In genomic region chr9:77636003-77636402, GRCm38 (mm10) we compare ENCODE assay signal across 22 mouse cellular contexts. TPM values are rescaled to one million over a fixed set of nuclear protein-coding genes. Genes with fewer than 3 reads are reported as not detected.
DNase-seq lines count a peak whose midpoint lies in the region; ATAC-seq and TF ChIP-seq lines count a peak whose summit lies in the region.
"Had no signal": no experiment of that assay in that cellular context is flagged by ENCODE, and none has a peak within 500 bp of the region (broad histone marks: within the 10 kb centered on the region; RNA-seq: fewer than 3 reads in every experiment).

No protein-coding gene starts in this region.

- ATAC-seq in heart, embryonic 11.5 days (replicated peaks; ENCODE audit: insufficient number of reproducible peaks, low FRiP score, low TSS enrichment), result no peak
- no peak for ATAC-seq in heart, embryonic 15.5 days (replicated peaks; ENCODE audit: insufficient number of reproducible peaks, insufficient read depth, low FRiP score, low read depth)
- peak; percentile 75 for ATAC-seq in heart, postnatal 0 days (ENCODE audit: insufficient read depth, low read depth)
- ATAC-seq: forebrain, embryonic 16.5 days; hindbrain, embryonic 16.5 days; inflammation-experienced regulatory T-cells, adult 6 months; intestine, postnatal 0 days had no signal

- H3K4me3 ChIP-seq in heart, embryonic 11.5 days (ENCODE audit: low read depth, low read length), result no peak overlapping the region
- H3K4me3 ChIP-seq in heart, embryonic 15.5 days, result peak overlapping the region; percentile 48; the same call in 1 of the 2 replicates
- peak overlapping the region; percentile 36 for H3K4me3 ChIP-seq in heart, postnatal 0 days (ENCODE audit: low read depth, low read length)
- H3K4me3 ChIP-seq: embryonic facial prominence, embryonic 12.5 days; forebrain, embryonic 12.5 days; hindbrain, embryonic 12.5 days had no signal

- H3K4me2 ChIP-seq in heart, embryonic 11.5 days, result peak overlapping the region; percentile 60
- peak overlapping the region; percentile 47 for H3K4me2 ChIP-seq in heart, embryonic 15.5 days
- peak overlapping the region; percentile 60 for H3K4me2 ChIP-seq in heart, postnatal 0 days (ENCODE audit: low read depth, low read length)
- H3K4me2 ChIP-seq: embryonic facial prominence, embryonic 12.5 days; forebrain, embryonic 12.5 days had no signal

- H3K27me3 ChIP-seq in heart, embryonic 11.5 days (ENCODE audit: control insufficient read depth, insufficient read depth, low read length), result no peaks in the 10 kb centered on the region
- no peaks in the 10 kb centered on the region for H3K27me3 ChIP-seq in heart, embryonic 15.5 days
- H3K27me3 ChIP-seq in heart, postnatal 0 days (ENCODE audit: control insufficient read depth, insufficient read depth, low read length), result no peaks in the 10 kb centered on the region
- H3K27me3 ChIP-seq: embryonic facial prominence, embryonic 12.5 days; forebrain, embryonic 12.5 days; hindbrain, embryonic 12.5 days had no signal

- 0 out of 2 replicates have a peak, but pooled peaks cover 2% of the 10 kb centered on the region for H3K4me1 ChIP-seq in heart, embryonic 11.5 days (ENCODE audit: control insufficient read depth, insufficient read depth, low read length)
- peaks cover 6% of the 10 kb centered on the region; the same call in 1 of the 2 replicates for H3K4me1 ChIP-seq in heart, embryonic 15.5 days (replicated peaks)
- H3K4me1 ChIP-seq in heart, postnatal 0 days (ENCODE audit: control insufficient read depth, insufficient read depth), result 0 out of 2 replicates have a peak, but pooled peaks cover 4% of the 10 kb centered on the region
- H3K4me1 ChIP-seq: embryonic facial prominence, embryonic 12.5 days; forebrain, embryonic 12.5 days; hindbrain, embryonic 12.5 days had no signal

- H3K9me3 ChIP-seq in heart, embryonic 11.5 days (replicated peaks; ENCODE audit: control insufficient read depth, low read length), result no peaks in the 10 kb centered on the region
- no peaks in the 10 kb centered on the region for H3K9me3 ChIP-seq in heart, embryonic 15.5 days (replicated peaks)
- H3K9me3 ChIP-seq in heart, postnatal 0 days (replicated peaks; ENCODE audit: control insufficient read depth, low read length), result no peaks in the 10 kb centered on the region
- H3K9me3 ChIP-seq: embryonic facial prominence, embryonic 12.5 days; forebrain, embryonic 12.5 days; hindbrain, embryonic 12.5 days had no signal

- intact Hi-C loops in heart, postnatal 10 days (cut with DNase I), result no loop called here

- no peak for TF ChIP-seq EP300 in heart, postnatal 0 days (IDR thresholded peaks at IDR 0.05; ENCODE audit: low read depth)

- H3K9ac ChIP-seq in heart, embryonic 11.5 days (ENCODE audit: low read depth, low read length), result peak overlapping the region; percentile 71
- H3K9ac ChIP-seq in heart, embryonic 15.5 days, result peak overlapping the region; percentile 53
- H3K9ac ChIP-seq in heart, postnatal 0 days (replicated peaks; ENCODE audit: low read depth, low read length), result peak overlapping the region; percentile 49; the same call in 1 of the 2 replicates
- H3K9ac ChIP-seq: embryonic facial prominence, embryonic 12.5 days; forebrain, embryonic 12.5 days; hindbrain, embryonic 12.5 days had no signal

- TF ChIP-seq CTCF in heart, postnatal 0 days (IDR thresholded peaks at IDR 0.05; ENCODE audit: low read depth), result no peak

- H3K36me3 ChIP-seq in heart, embryonic 11.5 days (ENCODE audit: control insufficient read depth, insufficient read depth, low read length), result no peaks in the 10 kb centered on the region
- H3K36me3 ChIP-seq in heart, embryonic 15.5 days, result no peaks in the 10 kb centered on the region
- H3K36me3 ChIP-seq in heart, postnatal 0 days (replicated peaks; ENCODE audit: control insufficient read depth, insufficient read depth, low read length), result no peaks in the 10 kb centered on the region
- H3K36me3 ChIP-seq: embryonic facial prominence, embryonic 12.5 days; forebrain, embryonic 12.5 days; hindbrain, embryonic 12.5 days had no signal

- WGBS in heart, embryonic 11.5 days (ENCODE audit: insufficient replicate concordance), result 65% methylated on average over 5 of the region's 5 CpGs
- 47% methylated on average over 5 of the region's 5 CpGs for WGBS in heart, embryonic 15.5 days
- 47% methylated on average over 5 of the region's 5 CpGs for WGBS in heart, postnatal 0 days

- peak; percentile 39 for DNase-seq in gastrocnemius, adult 18-20 months (ENCODE audit: low spot score)
- no peak for DNase-seq in gastrocnemius, postnatal 10 days
- DNase-seq in heart, adult 11 months, result no peak
- no peak for DNase-seq in heart, postnatal 10 days
- peak; percentile 78 for DNase-seq in heart, postnatal 0 days (ENCODE audit: low spot score)
- DNase-seq in right cerebral cortex, postnatal 36 days (ENCODE audit: low spot score in 2 of 2), result no peak
- DNase-seq: adrenal gland, postnatal 10 days; cerebellum, adult 11 months; cerebellum, adult 8-10 months; cerebellum, postnatal 14 days; kidney, adult 8-10 months had no signal

- H3K27ac ChIP-seq in heart, embryonic 11.5 days (ENCODE audit: low read depth, low read length), result peak overlapping the region; percentile 94
- H3K27ac ChIP-seq in heart, embryonic 15.5 days, result peak overlapping the region; percentile 96
- H3K27ac ChIP-seq in heart, postnatal 0 days (ENCODE audit: low read depth), result peak overlapping the region; percentile 93
- H3K27ac ChIP-seq: forebrain, embryonic 12.5 days; hindbrain, embryonic 12.5 days had no signal

RNA-seq across cellular contexts. Expression of gene Klhl31, which starts 0.3 kb away (rescaled TPM):
- total RNA-seq in gastrocnemius, adult 18-20 months (2021), result 100 to 1,000 TPM; 577 to 615 TPM
- total RNA-seq in gastrocnemius, postnatal 10 days (2021), result 100 to 1,000 TPM; 371 to 383 TPM
- 50.5 and 64.4 TPM in 2 replicates for polyA plus RNA-seq in heart, embryonic 11.5 days (2014; fragmentation: Nextera tagmentation; extraction: Ambion mirVana)
- polyA plus RNA-seq in heart, embryonic 15.5 days (2015; fragmentation: Nextera tagmentation; extraction: Ambion mirVana), result 48.5 and 52.1 TPM in 2 replicates
- total RNA-seq in heart, postnatal 10 days (2021), result 100 to 1,000 TPM; 115 to 125 TPM
- 75.3 and 80.7 TPM in 2 replicates for total RNA-seq in heart, postnatal 0 days (2014; rRNA removed; ENCODE audit: low replicate concordance)
- polyA plus RNA-seq in heart, postnatal 0 days (2015; fragmentation: Nextera tagmentation; extraction: Ambion mirVana), result 66.8 TPM in 2 replicates
- total RNA-seq: common myeloid progenitor, adult 5-6 weeks; MEL had no signal
- polyA plus RNA-seq: intestine, postnatal 0 days had no signal

Comparison
In these comparisons a context has a peak if more than half of its experiments do, and no peak if none do; other contexts are left out.
1. DNase-seq: peak in gastrocnemius, adult 18-20 months (single experiment) and heart, postnatal 0 days (single experiment); none in gastrocnemius, postnatal 10 days (single experiment), heart, adult 11 months (single experiment), heart, postnatal 10 days (0 of 2) and right cerebral cortex, postnatal 36 days (0 of 2).
2. Peak in every context shown above with its lines, with median percentiles within 50 percentile points of each other: H3K27ac ChIP-seq, H3K4me2 ChIP-seq and H3K9ac ChIP-seq.